Mouse (Mus musculus) kidney, postnatal 36 days (tissue): Measurements from ENCODE around the gene Tac4.

Source experiments
- DNase-seq, 2 experiments: peaks; one replicate each; pipeline ENCODE4 v3.0.0; 2021 to 2022; ENCODE audit warnings: mixed read lengths in 2 of 2

Tac4 gene

GRCm38 (mm10) chr11:95263816-95264454, 2.6 kb downstream of the Tac4 start:
- peak; percentile 31 to 55 for DNase-seq

- peak; percentile 9 to 45 for DNase-seq
Observed at GRCm38 (mm10) chr11:95264455-95265013, 3.2 kb downstream of the Tac4 start.

DNA sequence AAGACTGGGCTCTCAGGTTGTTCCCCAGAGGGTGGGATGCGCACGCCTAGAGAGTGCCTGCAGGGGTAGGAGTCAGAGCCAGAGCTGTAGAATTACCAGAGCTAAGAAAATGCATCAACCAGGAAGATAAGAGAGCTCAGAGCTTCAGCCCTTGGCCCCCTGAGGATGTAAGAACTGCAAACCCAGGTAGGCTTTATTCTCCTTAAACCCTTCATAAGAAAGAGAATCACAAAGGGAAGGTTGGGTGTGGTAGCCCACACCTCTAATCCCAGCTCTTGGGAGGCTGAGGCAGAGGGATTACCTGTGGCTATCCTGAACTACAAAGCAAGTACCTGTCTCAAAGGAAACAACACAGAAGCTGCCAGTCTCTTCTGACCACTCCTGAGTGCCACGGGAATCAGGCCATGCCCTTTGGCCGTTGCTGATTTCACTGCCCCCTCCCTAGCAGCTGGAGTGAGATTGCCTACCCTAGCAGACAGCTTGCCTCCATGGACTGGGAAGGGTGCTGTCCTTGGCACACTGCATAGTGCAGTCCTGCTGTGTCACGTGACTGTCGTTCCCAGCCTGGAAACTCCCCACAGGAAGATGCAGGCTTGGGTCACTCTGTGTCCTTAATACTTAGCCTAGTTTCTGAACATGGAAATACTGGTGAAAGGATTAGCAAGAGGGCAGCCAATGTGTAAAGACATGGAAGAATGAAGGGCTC, 5.4 kb downstream of the Tac4 start:
- peak; percentile 72 to 82 for DNase-seq

DNA sequence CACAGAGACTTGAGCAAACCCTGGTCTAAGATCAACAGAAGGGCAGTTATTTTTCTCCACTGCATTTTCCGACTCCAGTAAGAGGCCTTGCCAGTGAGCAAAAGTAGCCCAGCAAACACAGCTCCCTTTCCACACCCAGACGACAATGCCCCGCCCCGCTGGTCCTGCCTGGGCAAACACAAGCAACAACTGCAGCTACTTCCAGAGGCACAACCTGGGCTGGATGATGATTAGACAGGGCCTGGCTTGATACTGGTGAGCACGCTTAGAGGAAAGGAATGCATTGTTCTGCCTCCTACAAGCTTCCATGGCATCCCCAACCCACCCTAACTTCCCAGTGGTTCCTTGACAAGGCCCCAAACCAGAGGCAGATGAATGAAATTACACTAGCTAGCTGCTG, 12.3 kb downstream of the Tac4 start:
- DNase-seq, result no peak

GRCm38 (mm10) chr11:95274613-95275012, 13.3 kb downstream of the Tac4 start:
- DNase-seq, result no peak

- DNase-seq, result no peak
Observed at GRCm38 (mm10) chr11:95276056-95276455, 14.7 kb downstream of the Tac4 start.

DNA sequence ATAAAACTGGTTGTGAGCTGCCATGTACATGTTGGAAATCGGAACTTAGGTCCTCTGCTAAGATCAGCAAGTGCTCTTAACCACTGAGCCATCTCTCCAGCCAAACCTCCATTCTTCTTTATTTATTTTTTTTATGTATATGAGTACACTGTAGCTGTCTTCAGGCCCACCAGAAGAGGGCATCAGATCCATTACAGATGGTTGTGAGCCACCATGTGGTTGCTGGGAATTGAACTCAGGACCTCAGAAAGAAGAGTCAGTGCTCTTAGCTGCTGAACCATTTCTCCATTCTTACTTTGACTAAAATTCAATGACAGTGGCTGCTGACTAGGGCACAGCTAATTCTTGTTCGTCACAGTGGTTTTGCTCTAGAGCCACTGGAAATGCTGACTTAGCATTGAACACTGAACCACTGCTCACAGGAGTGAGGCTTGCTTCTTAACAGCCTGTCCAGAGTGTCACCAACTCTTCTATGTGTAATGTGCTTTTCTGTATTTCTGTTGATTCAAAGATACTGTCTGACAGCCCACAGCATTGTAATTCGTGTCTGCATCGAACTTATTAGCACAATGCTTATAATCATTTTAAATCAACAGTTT, 17.8 kb downstream of the Tac4 start:
- DNase-seq, result no peak

GRCm38 (mm10) chr11:95282331-95282730, 21.0 kb downstream of the Tac4 start:
- no peak for DNase-seq

GRCm38 (mm10) chr11:95291998-95292397, 30.7 kb downstream of the Tac4 start:
- no peak for DNase-seq

DNA sequence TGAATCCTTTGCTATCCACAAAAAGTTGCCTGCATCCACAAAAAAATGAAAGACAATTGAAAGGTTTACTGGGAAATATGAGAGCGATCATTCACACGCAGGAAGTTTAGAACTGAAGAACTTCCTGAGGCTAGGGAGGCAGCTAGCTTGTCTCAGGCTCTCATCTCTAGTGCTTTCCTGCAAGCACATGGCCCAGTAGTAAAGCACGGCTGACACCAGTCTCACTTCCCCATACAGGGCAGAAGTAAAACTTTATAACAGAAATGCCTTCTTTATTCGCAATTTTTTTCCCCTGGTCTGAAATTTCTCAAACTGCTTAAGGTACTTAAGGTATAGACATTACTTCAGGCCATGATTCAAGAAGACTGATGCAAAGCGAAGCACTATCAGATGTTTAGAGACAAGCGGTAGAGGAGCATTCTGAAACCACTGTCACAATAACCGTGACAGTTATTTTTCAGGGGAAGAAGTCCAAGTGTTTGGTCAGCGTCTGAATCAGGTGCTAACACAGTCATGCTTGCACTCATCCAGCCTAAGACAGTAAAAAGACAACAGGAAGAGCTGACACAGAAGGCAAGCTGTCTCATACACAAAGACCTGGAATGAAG, 31.8 kb downstream of the Tac4 start:
- no peak for DNase-seq

DNA sequence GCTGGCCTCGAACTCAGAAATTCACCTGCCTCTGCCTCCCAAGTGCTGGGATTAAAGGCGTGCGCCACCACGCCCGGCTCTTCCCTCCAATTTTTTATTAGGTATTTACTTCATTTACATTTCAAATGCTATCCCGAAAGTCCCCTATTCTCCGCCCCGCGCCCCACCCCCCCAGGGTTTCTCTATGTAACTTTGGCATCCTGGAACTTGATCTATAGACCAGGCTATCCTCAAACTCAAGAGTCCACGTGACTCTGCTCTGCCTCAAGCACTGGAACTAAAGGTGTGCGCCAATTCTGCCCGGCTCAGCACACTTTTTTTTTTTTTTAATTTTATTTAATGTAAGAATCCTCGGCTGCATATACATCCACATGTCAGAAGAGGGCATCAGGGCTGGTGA, 34.4 kb downstream of the Tac4 start:
- no peak for DNase-seq

DNA sequence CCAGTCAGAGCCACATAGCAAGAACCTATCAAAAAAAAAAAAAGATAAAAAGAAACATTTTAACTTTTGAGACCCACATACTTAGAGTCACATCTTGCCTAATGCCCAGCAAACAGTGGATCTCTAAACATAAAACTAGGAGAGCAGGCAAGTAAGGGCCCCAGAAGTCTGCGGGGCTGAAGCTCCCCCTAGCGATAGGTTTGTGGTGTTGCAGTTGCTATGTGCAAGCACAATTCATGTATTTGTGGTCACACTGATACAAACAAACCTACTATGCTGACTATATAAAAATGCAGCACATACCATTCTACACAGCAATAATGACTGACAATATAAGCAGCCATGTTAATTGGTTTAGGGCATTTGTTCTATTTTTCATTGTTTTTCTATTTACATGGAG, 36.8 kb downstream of the Tac4 start:
- peak; percentile 14 to 42 for DNase-seq

- DNase-seq, result no peak
Observed at GRCm38 (mm10) chr11:95299886-95300285, 38.6 kb downstream of the Tac4 start.

GRCm38 (mm10) chr11:95301772-95302171, 40.4 kb downstream of the Tac4 start:
- DNase-seq, result peak in 1 of 2 experiments; percentile 17

DNA sequence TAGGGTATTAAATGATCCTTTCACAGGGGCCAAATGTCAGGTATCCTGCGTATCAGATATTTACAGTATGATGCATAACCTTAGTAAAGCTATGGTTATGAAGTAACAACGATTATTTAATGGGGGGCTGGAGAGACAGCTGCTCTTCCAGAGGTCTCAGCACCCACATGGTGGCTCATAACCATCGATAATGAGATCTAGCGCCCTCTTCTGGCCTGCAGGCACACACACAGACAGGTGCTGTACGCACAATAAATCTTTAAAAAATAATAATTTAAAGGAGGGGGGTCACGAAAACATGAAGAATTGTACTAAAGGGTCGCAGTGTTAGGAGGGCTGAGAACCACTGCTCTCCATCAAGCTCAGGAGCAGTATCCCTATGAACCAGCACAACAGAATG, 44.3 kb downstream of the Tac4 start:
- no peak for DNase-seq

DNA sequence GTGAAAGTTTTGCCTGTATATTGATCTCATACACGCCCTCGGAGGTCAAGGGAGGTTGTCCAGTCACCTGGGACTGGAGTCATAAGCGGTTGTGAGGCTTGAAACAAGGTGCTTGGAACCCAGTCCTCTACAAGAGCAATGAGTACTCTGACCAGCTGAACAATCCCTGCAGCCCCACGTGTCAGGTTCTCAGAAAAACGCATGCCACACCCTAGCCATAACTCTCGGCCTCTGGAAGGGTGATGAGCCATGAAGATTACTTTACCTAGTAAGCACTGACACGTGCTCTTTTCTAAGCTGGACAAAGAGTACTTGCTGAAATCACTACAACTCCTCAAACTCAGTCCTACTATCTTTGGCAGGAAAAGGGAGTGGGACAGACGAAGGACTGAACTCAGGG, 46.2 kb downstream of the Tac4 start:
- DNase-seq, result peak; percentile 15 to 19

GRCm38 (mm10) chr11:95309510-95310006, 48.2 kb downstream of the Tac4 start:
- peak; percentile 97 to 99 for DNase-seq

- DNase-seq, result peak; percentile 98 to 100
Observed at GRCm38 (mm10) chr11:95310007-95310647, 48.8 kb downstream of the Tac4 start, which contains the start of gene Kat7. Gene Kat7 (minus strand): TSS chr11:95310246.

DNA sequence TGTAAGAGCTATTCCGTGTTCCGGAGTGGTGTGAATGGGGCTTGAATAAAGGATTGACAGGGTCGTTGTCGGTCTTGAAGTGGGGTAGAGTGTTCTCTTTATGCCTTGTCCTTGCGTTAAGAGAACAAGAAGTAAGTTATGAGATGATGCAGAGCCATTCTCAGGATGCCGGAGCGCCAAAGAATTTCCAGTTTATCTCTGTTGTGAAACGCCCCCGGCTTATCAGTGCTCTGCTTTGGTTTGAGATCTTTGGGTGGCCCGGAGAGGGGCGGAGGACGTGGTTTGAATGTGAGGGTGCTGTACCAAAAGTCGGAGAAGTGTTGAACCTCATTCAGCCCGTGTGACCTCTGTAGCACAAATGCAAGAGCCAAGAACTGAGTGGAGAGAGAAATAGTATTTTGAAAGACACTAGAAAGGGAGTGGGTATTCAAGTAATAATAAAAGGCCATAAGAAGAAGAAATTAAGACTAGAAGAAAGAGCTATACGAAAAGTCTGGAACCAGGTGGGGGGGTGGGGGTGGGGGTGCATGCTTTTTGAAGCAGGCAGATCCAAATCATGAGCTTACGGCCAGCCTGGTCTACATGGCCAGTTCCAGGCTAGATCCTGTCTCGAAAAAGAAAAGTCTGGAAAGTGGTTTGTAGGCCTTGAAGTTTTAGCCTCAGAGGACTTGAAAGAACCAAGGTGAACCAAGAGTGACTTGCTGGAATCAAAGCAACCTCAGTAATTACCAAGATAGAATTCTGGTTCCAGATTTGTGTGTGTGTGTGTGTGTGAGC, 49.5 kb downstream of the Tac4 start:
- peak in 1 of 2 experiments; percentile 37 for DNase-seq

DNA sequence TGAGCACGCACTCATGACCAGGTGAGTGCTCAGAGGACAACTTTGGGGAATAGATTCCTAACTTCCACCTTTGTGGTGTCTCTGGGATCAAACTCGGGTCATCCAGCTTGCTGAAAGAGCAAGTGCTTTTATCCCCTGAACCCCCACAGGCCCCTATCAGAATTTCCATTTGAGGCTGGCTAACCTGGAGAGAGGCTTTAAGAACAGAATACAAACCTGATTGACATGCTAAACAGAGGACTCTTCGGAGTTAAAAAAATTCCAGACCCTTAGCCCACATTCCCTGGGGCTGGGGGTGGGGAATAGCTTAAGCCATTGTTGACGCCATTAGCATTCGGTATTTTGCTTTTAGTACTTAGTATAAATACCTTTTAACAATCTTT, 50.1 kb downstream of the Tac4 start:
- DNase-seq, result no peak

GRCm38 (mm10) chr11:95315215-95315955, 54.1 kb downstream of the Tac4 start:
- DNase-seq, result no peak
